In the genomic region with DNA sequence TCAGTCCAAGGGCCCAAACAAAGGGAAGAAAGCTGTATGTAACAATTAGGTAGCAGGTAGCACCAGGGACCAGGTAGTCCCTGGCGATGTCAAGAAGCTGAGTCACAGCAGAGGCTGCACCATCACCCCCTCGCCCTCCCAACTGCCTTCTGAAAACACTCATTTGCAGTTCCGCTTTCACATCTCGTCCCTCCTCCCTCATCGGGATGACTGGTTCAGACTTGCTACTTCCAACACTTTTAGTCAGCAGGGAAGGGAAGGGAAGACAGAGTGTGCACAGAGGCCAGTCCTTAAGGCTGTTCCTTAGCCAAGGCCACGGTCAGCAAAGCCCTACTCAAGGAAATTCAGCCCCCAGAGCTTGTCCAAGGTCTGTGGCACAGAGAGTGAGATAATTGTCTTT, we compare ENCODE assay signal across 20 mouse cellular contexts. TPM values are rescaled to one million over a fixed set of nuclear protein-coding genes. Genes with fewer than 3 reads are reported as not detected.
A peak's percentile ranks its signal among the peaks of the same experiment; 100 is the strongest.
DNase-seq lines count a peak whose midpoint lies in the region.
"Had no signal": no experiment of that assay in that cellular context is flagged by ENCODE, and none has a peak within 500 bp of the region (broad histone marks: within the 10 kb centered on the region; RNA-seq: fewer than 3 reads in every experiment).

No protein-coding gene starts in this region.

- H3K36me3 ChIP-seq in macrophage (ENCODE audit: inconsistent target): no peaks in the 10 kb centered on the region

- H3K4me3 ChIP-seq in macrophage (ENCODE audit: inconsistent target): no peak overlapping the region
- H3K4me3 ChIP-seq: forebrain, embryonic 15.5 days; hindbrain, embryonic 15.5 days; myocyte had no signal

- peak; percentile 43 for DNase-seq in adrenal gland, postnatal 14 days
- no peak for DNase-seq in adrenal gland, postnatal 4 days (ENCODE audit: low spot score in 2 of 2)
- DNase-seq in lung, postnatal 36 days: peak; percentile 32
- no peak for DNase-seq in lung, postnatal 25 days (ENCODE audit: low spot score)
- peak; percentile 20 for DNase-seq in NIH3T3 (ENCODE audit: low read depth)
- DNase-seq in left cerebral cortex, adult 18-20 months (ENCODE audit: low spot score in 2 of 2): no peak
- DNase-seq in cerebellum, adult 11-12 months: no peak
- DNase-seq: gastrocnemius, postnatal 14 days; kidney, adult 18-20 months; kidney, postnatal 25 days; liver, postnatal 0 days had no signal

- H3K79me2 ChIP-seq in macrophage (ENCODE audit: inconsistent target): no peaks in the 10 kb centered on the region

- H3K27ac ChIP-seq in macrophage: peak overlapping the region; percentile 66
- H3K27ac ChIP-seq: forebrain, embryonic 15.5 days; hindbrain, embryonic 15.5 days had no signal

- WGBS in macrophage (ENCODE audit: missing documents): 13% methylated on average over 6 of the region's 6 CpGs

RNA-seq across cellular contexts. Expression of a gene that starts 10.8 kb away (rescaled TPM):
- total RNA-seq in adrenal gland, postnatal 14 days (2021): not detected in 2 replicates
- total RNA-seq in adrenal gland, postnatal 4 days (2021): not detected
- not detected for total RNA-seq in macrophage (2018; cell fraction: chromatin; rRNA removed)
- total RNA-seq in macrophage (2018; cell fraction: cytosol; rRNA removed): not detected
- total RNA-seq in macrophage (2018; cell fraction: nucleus; rRNA removed): not detected
- not detected in 3 replicates for polyA plus RNA-seq in macrophage (2018)
- total RNA-seq in left cerebral cortex, adult 18-20 months (2021): not detected
- total RNA-seq: gastrocnemius, postnatal 14 days; layer of hippocampus, postnatal 25 days had no signal
- polyA plus RNA-seq: forebrain, embryonic 15.5 days; heart, embryonic 16.5 days; hindbrain, embryonic 15.5 days; limb, embryonic 11.5 days; liver, postnatal 0 days; myocyte; small intestine, adult 2 months; stomach, embryonic 16.5 days had no signal

Comparison
In these comparisons a context has a peak if more than half of its experiments do, and no peak if none do; other contexts are left out.
1. DNase-seq: peak in adrenal gland, postnatal 14 days (single experiment), lung, postnatal 36 days (single experiment) and NIH3T3 (single experiment); none in adrenal gland, postnatal 4 days (0 of 2), lung, postnatal 25 days (single experiment), left cerebral cortex, adult 18-20 months (0 of 2) and cerebellum, adult 11-12 months (single experiment).